Mouse (Mus musculus): ENCODE data around the gene 1700061G19Rik.

GRCm38 (mm10) chr17:56883612-56884011 lies 8.3 kb downstream of the 1700061G19Rik start:
- no peak for TF ChIP-seq USF1 (IDR thresholded peaks at IDR 0.05; ENCODE audit: low read depth)
- TF ChIP-seq CEBPB (IDR thresholded peaks at IDR 0.05; ENCODE audit: insufficient read depth, poor library complexity, severe bottlenecking) = no peak
- TF ChIP-seq POLR2A (IDR thresholded peaks at IDR 0.05; ENCODE audit: insufficient read length, low read depth) = no peak
- TF ChIP-seq MYOD1 (IDR thresholded peaks at IDR 0.05; ENCODE audit: control insufficient read depth in 1 of 3, insufficient read length in 2 of 3, low read depth in 2 of 3) = no peak
- TF ChIP-seq TCF12 (IDR thresholded peaks at IDR 0.05; ENCODE audit: insufficient read depth, poor library complexity, severe bottlenecking) = no peak
- TF ChIP-seq POLR2AphosphoS2 (IDR thresholded peaks at IDR 0.05; ENCODE audit: insufficient read length, low read depth) = no peak
- TF ChIP-seq E2F4 (IDR thresholded peaks at IDR 0.05; ENCODE audit: insufficient read depth) = no peak
